Mouse (Mus musculus) liver, embryonic 14.5 days (tissue): ENCODE results near the gene F830045P16Rik. TPM values are rescaled to one million over a fixed set of nuclear protein-coding genes. Genes with fewer than 3 reads are reported as not detected.
"Not testable (repeated sequence)": the region's sequence is repeated elsewhere in the genome, so short reads cannot be mapped to it uniquely, and the experiment has no call there.

Experiments used
- ATAC-seq: fragments of 200-750 bp; cut with Nextera tagmentation; 2 replicates; pipeline ENCODE4 v1.8.0; 2017; ENCODE audit warnings: moderate number of reproducible peaks, mild to moderate bottlenecking, moderate library complexity; ENCODE audit not compliant: insufficient read depth
- DNase-seq, 3 experiments: peaks; one replicate each; pipeline ENCODE4 v3.0.0-alpha.2; 2012 to 2013; ENCODE audit warnings: low read depth in 3 of 3, low spot score in 3 of 3
- H3K27ac ChIP-seq: fragments of 300-500 bp; sonication (generic); 2 replicates; pipeline ENCODE4 v1.5.1; 2014; ENCODE audit warnings: moderate library complexity, mild to moderate bottlenecking, control low read depth, inconsistent platforms
- H3K27me3 ChIP-seq: fragments of 300-500 bp; sonication (generic); 2 replicates; pipeline ENCODE4 v1.6.1; 2014; ENCODE audit warnings: mild to moderate bottlenecking, low read length, moderate library complexity; ENCODE audit not compliant: control insufficient read depth, insufficient read depth
- H3K36me3 ChIP-seq: fragments of 300-500 bp; sonication (generic); replicated peaks from 2 replicates; pipeline ENCODE4 v1.6.1; 2014; ENCODE audit warnings: low read depth; ENCODE audit not compliant: control insufficient read depth, insufficient read depth
- H3K4me1 ChIP-seq, 2 experiments: fragments of 200-500 bp in 1 of 2; fragments of 300-500 bp in 1 of 2; sonication (generic) in 1 of 2; replicated peaks; 2 replicates each; pipeline ENCODE4 v1.6.1; 2012 to 2014; ENCODE audit warnings: antibody characterized with exemption in 1 of 2, inconsistent platforms in 1 of 2, low read length in 1 of 2; ENCODE audit not compliant: control insufficient read depth in 2 of 2, insufficient read depth in 2 of 2
- H3K4me2 ChIP-seq: fragments of 300-500 bp; sonication (generic); 2 replicates; pipeline ENCODE4 v1.6.1; 2014; ENCODE audit warnings: low read depth, mild to moderate bottlenecking, control low read depth, moderate library complexity
- H3K4me3 ChIP-seq, 2 experiments: fragments of 200-500 bp in 1 of 2; fragments of 300-500 bp in 1 of 2; sonication (generic) in 1 of 2; 2 replicates each; pipeline ENCODE4 v1.5.1; 2012 to 2014; ENCODE audit warnings: low read depth in 2 of 2, low read length in 2 of 2, mild to moderate bottlenecking in 2 of 2, control low read depth in 1 of 2, inconsistent platforms in 1 of 2, moderate library complexity in 1 of 2; ENCODE audit not compliant: insufficient read depth in 1 of 2
- H3K9ac ChIP-seq: fragments of 300-500 bp; sonication (generic); replicated peaks from 2 replicates; pipeline ENCODE4 v1.6.1; 2014; ENCODE audit warnings: mild to moderate bottlenecking, control low read depth, moderate library complexity
- H3K9me3 ChIP-seq: fragments of 300-500 bp; sonication (generic); 2 replicates; pipeline ENCODE4 v1.6.1; 2016; ENCODE audit warnings: low read length, mixed read lengths; ENCODE audit not compliant: control insufficient read depth
- CTCF ChIP-seq: IDR thresholded peaks from 2 replicates; pipeline ENCODE4 v1.5.1; 2016; ENCODE audit warnings: antibody characterized with exemption, low read depth, control low read depth
- EP300 ChIP-seq: IDR thresholded peaks from 2 replicates; pipeline ENCODE4 v1.6.1; 2016; ENCODE audit warnings: antibody characterized with exemption, low read depth
- WGBS: fragments of 180-500 bp; shearing (Covaris S2); extraction: QIAGEN DNeasy Blood & Tissue Kit; methylation state at CpG from one replicate; pipeline ENCODE4 v1.1.7; 2014; ENCODE audit not compliant: insufficient replicate concordance; 5-methylcytosine and 5-hydroxymethylcytosine counted together
- polyA plus RNA-seq, 2 experiments: library from polyadenylated mRNA; depleted of rRNA in 1 of 2; stranded (reverse) in 1 of 2; unstranded in 1 of 2; fragments of >200 nt; fragmentation: Nextera tagmentation in 1 of 2; extraction: Ambion mirVana in 1 of 2; gene quantifications; 2 replicates each; pipeline versions ENCODE4 v1.2.1 to v1.2.3; 2012 to 2014

The F830045P16Rik gene
- polyA plus RNA-seq, 2 experiments, result 0.02 TPM; not detected in 1

DNA sequence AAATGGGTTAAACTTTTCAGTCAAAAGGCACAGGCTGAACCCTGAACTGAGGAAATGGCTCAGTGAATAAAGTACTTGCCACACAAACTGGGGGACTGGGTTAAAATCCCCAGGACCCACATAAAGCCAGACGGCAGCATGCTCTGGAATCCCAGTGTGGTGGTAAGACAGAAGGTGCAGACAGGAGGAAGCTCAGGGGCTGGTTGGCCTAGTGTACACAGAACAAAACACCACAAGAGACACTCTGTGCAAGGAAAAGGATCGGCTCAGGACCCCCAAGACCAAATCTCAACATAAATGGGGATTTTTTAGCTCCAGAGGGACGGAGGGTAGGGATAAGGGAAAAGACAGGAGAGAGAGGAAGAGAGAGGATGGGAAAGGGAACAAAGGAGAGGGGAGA is 17.9 kb downstream of the F830045P16Rik start:
- ATAC-seq (no peak), DNase-seq (no peak)
- Histone ChIP-seq H3K4me1 (peaks cover 0 to 4% of the 10 kb centered on the region in 2 experiments; a peak in 2 of 4 replicates), H3K36me3 (no peaks in the 10 kb centered on the region), H3K9me3 (no peaks in the 10 kb centered on the region), H3K4me3 (no peak overlapping the region), H3K4me2 (no peak overlapping the region), H3K9ac (no peak overlapping the region), H3K27me3 (no peaks in the 10 kb centered on the region), H3K27ac (no peak overlapping the region)
- no peak for TF ChIP-seq CTCF
- TF ChIP-seq EP300, result no peak
- WGBS, result 62% methylated on average over 3 of the region's 3 CpGs

DNA sequence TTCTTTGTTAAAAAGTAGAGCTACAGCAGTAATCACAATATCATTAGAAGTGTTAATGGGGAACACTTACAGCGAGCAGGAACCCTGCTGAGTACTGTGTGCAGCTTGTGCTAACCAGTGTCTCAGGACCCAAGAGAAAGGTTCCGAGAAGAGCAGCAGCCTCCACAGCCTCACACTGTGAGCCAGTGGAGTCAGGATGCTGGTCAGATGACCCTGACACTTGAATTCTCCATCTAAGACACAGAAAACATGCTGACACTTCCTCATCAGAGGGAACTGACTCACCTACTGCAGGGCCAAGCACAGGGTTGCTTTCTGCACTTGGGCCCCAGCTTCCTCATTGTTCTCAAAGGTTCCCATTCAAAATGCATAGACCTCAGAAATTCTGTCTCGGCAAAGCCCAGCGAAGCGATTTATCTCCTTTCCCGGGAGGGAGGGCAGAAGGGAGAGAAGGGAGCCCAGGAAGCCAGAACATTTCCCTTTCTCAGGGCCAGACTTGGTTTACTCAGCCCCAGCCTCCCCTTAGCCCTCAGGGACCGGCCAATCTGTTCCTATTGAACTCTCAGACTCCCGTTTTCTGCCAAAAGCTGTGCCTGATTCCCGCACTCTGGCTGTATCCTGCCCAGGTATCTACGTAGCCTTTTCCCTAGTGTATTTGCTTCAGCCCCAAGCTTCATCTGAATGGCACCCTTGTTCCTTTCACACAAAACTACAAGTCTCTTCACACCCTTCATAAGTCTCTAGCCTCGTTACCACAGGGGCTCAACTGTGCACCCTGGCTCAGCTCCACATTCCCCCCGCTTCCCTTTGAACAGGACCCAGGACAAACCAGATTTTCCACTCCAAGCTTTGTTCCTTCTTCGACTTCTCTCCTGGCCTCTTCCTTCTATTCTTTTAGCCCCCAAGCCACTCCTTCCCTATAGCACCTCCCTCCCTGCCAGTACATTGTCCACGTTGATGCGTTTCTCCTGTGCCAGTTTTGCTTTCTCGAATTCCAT is 21.2 kb downstream of the F830045P16Rik start:
- peak; percentile 61; the same call in 1 of the 2 replicates for ATAC-seq
- H3K27ac ChIP-seq, result no peak overlapping the region
- 41% methylated on average over 16 of the region's 16 CpGs for WGBS

DNA sequence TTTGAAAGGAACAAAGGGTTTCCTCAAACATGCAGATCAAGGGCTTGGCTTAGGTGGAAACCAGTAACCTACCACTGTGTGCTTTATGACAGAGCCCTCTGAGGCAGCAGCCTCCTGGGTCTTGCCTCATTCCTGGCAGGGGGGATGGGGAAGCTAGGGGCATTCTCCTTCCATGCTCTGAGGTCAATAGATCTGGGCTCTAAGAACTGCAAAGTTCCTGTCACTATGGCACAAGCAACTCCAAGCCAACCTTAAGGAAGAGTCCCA is 22.1 kb downstream of the F830045P16Rik start:
- Histone ChIP-seq H3K4me3 (no peak overlapping the region), H3K27me3 (no peaks in the 10 kb centered on the region), H3K9ac (no peak overlapping the region), H3K4me2 (no peak overlapping the region), H3K27ac (no peak overlapping the region), H3K36me3 (no peaks in the 10 kb centered on the region), H3K4me1 (peaks cover 0 to 4% of the 10 kb centered on the region in 2 experiments; a peak in 2 of 4 replicates), H3K9me3 (no peaks in the 10 kb centered on the region)
- no peak for ATAC-seq
- no peak for DNase-seq
- TF ChIP-seq CTCF (no peak), EP300 (no peak)

More for the DNA sequence above, 21.2 kb downstream of the F830045P16Rik start:
- Histone ChIP-seq H3K9me3 (no peaks in the 10 kb centered on the region), H3K4me1 (peaks cover 0 to 4% of the 10 kb centered on the region in 2 experiments; a peak in 2 of 4 replicates), H3K4me3 (no peak overlapping the region), H3K9ac (no peak overlapping the region), H3K4me2 (no peak overlapping the region), H3K27me3 (no peaks in the 10 kb centered on the region), H3K36me3 (no peaks in the 10 kb centered on the region)
- peak in 1 of 3 experiments; percentile 17 for DNase-seq
- TF ChIP-seq EP300 (no peak), CTCF (no peak)

DNA sequence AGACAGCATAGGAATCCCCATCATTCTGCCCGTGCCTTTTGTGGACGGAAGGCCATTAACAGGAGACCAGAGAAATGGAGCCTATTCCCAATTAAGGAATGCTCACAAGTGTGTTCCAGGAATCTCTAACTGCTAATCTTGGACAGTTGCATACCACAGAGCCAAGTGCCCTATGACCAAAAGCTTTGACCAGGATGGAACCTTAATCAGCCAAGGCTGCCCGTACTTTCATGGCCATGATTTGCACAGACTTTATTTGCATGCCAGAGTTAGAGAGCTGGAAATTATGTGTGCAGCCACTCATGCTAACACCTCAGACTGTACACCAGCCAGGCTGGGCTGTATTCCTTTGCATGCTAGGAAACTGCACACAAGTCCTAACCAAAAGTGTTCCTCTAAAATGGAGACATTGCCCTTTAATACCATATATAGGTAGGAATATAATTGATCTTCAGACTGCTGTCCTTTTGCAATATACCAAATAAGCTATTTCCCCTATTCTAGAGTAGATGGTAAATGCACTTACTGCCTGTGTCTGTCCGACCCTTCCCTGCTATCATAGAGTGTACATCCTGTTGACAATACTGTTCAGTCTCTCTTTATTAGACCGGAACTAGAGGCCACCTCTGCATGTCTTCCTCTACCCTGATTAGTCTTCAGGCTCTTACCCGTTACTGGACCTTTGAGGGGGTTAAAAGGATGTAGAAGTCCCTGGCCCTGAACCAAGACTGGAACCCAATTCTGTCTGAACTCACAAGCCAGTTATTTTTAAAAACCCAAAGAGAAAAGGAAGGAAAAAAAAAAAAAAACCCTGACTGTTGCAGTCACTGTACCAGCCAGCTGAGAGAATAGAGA is 22.6 kb downstream of the F830045P16Rik start:
- H3K4me2 ChIP-seq, result no peak overlapping the region
- H3K27ac ChIP-seq, result no peak overlapping the region
- peaks cover 0 to 4% of the 10 kb centered on the region in 2 experiments; a peak in 2 of 4 replicates for H3K4me1 ChIP-seq
- 44% methylated on average over 6 of the region's 6 CpGs for WGBS
- H3K9ac ChIP-seq, result no peak overlapping the region
- DNase-seq (no peak), ATAC-seq (peak; percentile 33; the same call in 1 of the 2 replicates)
- H3K9me3 ChIP-seq, result no peaks in the 10 kb centered on the region
- H3K36me3 ChIP-seq, result no peaks in the 10 kb centered on the region
- no peak overlapping the region for H3K4me3 ChIP-seq
- TF ChIP-seq EP300 (no peak), CTCF (no peak)
- H3K27me3 ChIP-seq, result no peaks in the 10 kb centered on the region

DNA sequence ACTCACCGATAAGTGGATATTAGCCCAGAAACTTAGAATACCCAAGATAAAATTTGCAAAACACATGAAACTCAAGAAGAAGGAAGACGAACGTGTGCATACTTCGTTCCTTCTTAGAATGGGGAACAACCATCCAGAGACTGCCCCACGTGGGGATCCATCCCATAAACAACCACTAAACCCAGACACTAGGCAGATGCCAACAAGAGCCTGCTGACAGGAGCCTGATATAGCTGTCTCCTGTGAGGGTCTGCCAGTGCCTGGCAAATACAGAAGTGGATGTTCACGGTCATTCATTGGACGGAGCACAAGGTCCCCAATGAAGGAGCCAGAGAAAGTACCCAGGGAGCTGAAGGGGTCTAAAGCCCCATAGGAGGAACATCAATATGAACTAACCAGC is 24.3 kb downstream of the F830045P16Rik start:
- 51% methylated on average over 7 of the region's 7 CpGs for WGBS
- not testable (repeated sequence) for ATAC-seq, H3K4me3 ChIP-seq, H3K4me1 ChIP-seq, H3K9me3 ChIP-seq, DNase-seq, H3K4me2 ChIP-seq, H3K27ac ChIP-seq, H3K36me3 ChIP-seq, H3K9ac ChIP-seq, H3K27me3 ChIP-seq
